Mouse (Mus musculus) myocyte (in vitro differentiated cells): ENCODE results near the gene Amz2.

Experiments
- CEBPB ChIP-seq: IDR thresholded peaks from 2 replicates; pipeline ENCODE4 v1.6.1; 2011; ENCODE audit warnings: mild to moderate bottlenecking, moderate library complexity; ENCODE audit not compliant: poor library complexity, insufficient read depth, severe bottlenecking
- E2F4 ChIP-seq: IDR thresholded peaks from one replicate; pipeline ENCODE4 v1.6.1; 2011; ENCODE audit warnings: mild to moderate bottlenecking, control low read depth, moderate library complexity; ENCODE audit not compliant: insufficient read depth
- MAX ChIP-seq: IDR thresholded peaks from one replicate; pipeline ENCODE4 v1.6.1; 2011; ENCODE audit warnings: low read depth, mild to moderate bottlenecking, control low read depth
- MYOD1 ChIP-seq, 3 experiments: IDR thresholded peaks; one replicate each; pipeline ENCODE4 v1.6.1; 2011; ENCODE audit warnings: control low read depth in 2 of 3, low read depth in 2 of 3, mild to moderate bottlenecking in 2 of 3, moderate library complexity in 1 of 3; ENCODE audit not compliant: insufficient read length in 2 of 3, control insufficient read depth in 1 of 3
- MYOG ChIP-seq, 3 experiments: IDR thresholded peaks; one replicate each; pipeline ENCODE4 v1.6.1; 2011; ENCODE audit warnings: control low read depth in 2 of 3, low read depth in 2 of 3, mild to moderate bottlenecking in 2 of 3; ENCODE audit not compliant: insufficient read length in 2 of 3, control insufficient read depth in 1 of 3, insufficient read depth in 1 of 3
- POLR2A ChIP-seq: IDR thresholded peaks from one replicate; pipeline ENCODE4 v1.6.1; 2011; ENCODE audit warnings: low read depth, mild to moderate bottlenecking, control low read depth, moderate library complexity; ENCODE audit not compliant: insufficient read length
- POLR2AphosphoS2 ChIP-seq: IDR thresholded peaks from one replicate; pipeline ENCODE4 v1.6.1; 2011; ENCODE audit warnings: low read depth, control low read depth; ENCODE audit not compliant: insufficient read length
- TCF12 ChIP-seq: IDR thresholded peaks from one replicate; pipeline ENCODE4 v1.6.1; 2011; ENCODE audit warnings: mild to moderate bottlenecking, control low read depth; ENCODE audit not compliant: poor library complexity, insufficient read depth, severe bottlenecking
- TCF3 ChIP-seq: IDR thresholded peaks from one replicate; pipeline ENCODE4 v1.6.1; 2011; ENCODE audit warnings: low read depth, control low read depth; ENCODE audit not compliant: insufficient read length
- USF1 ChIP-seq: IDR thresholded peaks from one replicate; pipeline ENCODE4 v1.6.1; 2011; ENCODE audit warnings: low read depth, mild to moderate bottlenecking, control low read depth, moderate library complexity

DNA sequence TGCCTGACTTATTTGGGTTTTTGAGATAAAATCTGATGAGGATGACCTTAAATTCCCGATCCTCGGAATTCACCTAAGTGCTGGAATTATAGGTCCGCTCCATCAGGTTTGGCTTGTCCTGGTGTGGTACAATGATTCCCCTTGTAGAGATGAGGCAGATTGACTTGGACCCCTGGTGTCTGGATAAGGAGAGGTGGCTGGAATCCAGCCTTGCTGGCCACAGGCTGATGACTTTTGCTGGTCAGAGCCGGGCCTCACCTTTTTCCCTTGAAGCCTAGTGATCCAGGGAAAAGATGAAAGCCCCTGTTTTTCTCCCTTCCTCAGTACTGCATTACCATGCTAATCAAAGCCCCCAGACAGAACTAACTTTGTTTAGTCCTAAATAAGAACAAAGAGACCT lies 50.0 kb downstream of the Amz2 start:
- TF ChIP-seq POLR2A (no peak), E2F4 (no peak), TCF12 (no peak), MYOD1 (IDR thresholded peaks at IDR 0.05; ENCODE audit: control insufficient read depth in 1 of 3, insufficient read length in 2 of 3, low read depth in 2 of 3) (no peak), USF1 (no peak), CEBPB (no peak), MAX (no peak), POLR2AphosphoS2 (no peak), TCF3 (no peak), MYOG (IDR thresholded peaks at IDR 0.05; ENCODE audit: control insufficient read depth in 1 of 3, insufficient read depth in 1 of 3, insufficient read length in 2 of 3, low read depth in 2 of 3) (no peak)
